8 mouse cellular contexts compared by ENCODE assay signal in the genomic region with DNA sequence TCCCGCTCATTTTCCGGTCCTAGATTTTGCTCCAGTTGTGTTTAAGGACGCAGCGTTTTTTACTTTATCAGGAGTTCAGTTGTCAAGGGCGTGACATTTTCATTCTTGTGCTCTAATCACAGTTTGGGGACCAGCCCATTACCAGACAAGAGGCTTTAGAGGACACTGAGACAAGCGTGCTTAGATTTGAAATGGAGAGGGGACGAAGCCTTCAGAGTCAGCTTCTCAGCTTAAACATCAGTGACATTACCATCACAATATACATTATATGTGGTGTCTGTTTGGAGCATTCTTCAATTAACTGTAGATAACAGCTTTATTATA. TPM values are rescaled to one million over a fixed set of nuclear protein-coding genes. Genes with fewer than 3 reads are reported as not detected.
A peak's percentile ranks its signal among the peaks of the same experiment; 100 is the strongest.
DNase-seq lines count a peak whose midpoint lies in the region; ATAC-seq and TF ChIP-seq lines count a peak whose summit lies in the region.

No protein-coding gene starts in this region.

- peak overlapping the region; percentile 94 for H3K4me3 ChIP-seq in lung, adult 2 months (replicated peaks; ENCODE audit: extremely low read depth, low read depth, low read length)
- H3K4me3 ChIP-seq in cortical plate, adult 2 months (ENCODE audit: insufficient read depth, low read length) = peak overlapping the region; percentile 71
- peak overlapping the region; percentile 90 for H3K4me3 ChIP-seq in limb, embryonic 11.5 days (ENCODE audit: low read depth, low read length)
- H3K4me3 ChIP-seq in olfactory bulb, adult 2 months (ENCODE audit: insufficient read depth, low read depth, low read length) = peak overlapping the region; percentile 79

- H3K9ac ChIP-seq in limb, embryonic 11.5 days (ENCODE audit: low read length) = peak overlapping the region; percentile 98

- peaks cover 5% of the 10 kb centered on the region for H3K4me1 ChIP-seq in lung, adult 2 months (ENCODE audit: control insufficient read depth, insufficient read depth, low read length)
- H3K4me1 ChIP-seq in cortical plate, adult 2 months (ENCODE audit: control insufficient read depth, insufficient read depth, low read length) = peaks cover 2% of the 10 kb centered on the region; the same call in 1 of the 2 replicates
- no peaks in the 10 kb centered on the region for H3K4me1 ChIP-seq in limb, embryonic 11.5 days (ENCODE audit: control insufficient read depth, insufficient read depth, low read length)
- H3K4me1 ChIP-seq in olfactory bulb, adult 2 months (ENCODE audit: control insufficient read depth, insufficient read depth, low read length) = no peaks in the 10 kb centered on the region

- WGBS in lung, adult 2 months = under 1% methylated on average over 7 of the region's 7 CpGs
- WGBS in limb, embryonic 11.5 days = 8% methylated on average over 7 of the region's 7 CpGs
- 2% methylated on average over 7 of the region's 7 CpGs for WGBS in olfactory bulb, adult 2 months

- no peaks in the 10 kb centered on the region for H3K27me3 ChIP-seq in limb, embryonic 11.5 days (ENCODE audit: control insufficient read depth, insufficient read depth, low read length)

- ATAC-seq in limb, embryonic 11.5 days (ENCODE audit: insufficient number of reproducible peaks, low FRiP score, low TSS enrichment, low read depth) = no peak

- no peak for TF ChIP-seq POLR2A in lung, adult 2 months (IDR thresholded peaks at IDR 0.05; ENCODE audit: borderline replicate concordance, extremely low read depth, low read depth, low read length)
- no peak for TF ChIP-seq POLR2A in cortical plate, adult 2 months (IDR thresholded peaks at IDR 0.05; ENCODE audit: extremely low read depth, insufficient read depth, low read length)
- no peak for TF ChIP-seq POLR2A in olfactory bulb, adult 2 months (IDR thresholded peaks at IDR 0.05; ENCODE audit: insufficient read depth, low read depth, low read length)

- no peak for TF ChIP-seq CTCF in lung, adult 2 months (IDR thresholded peaks at IDR 0.05; ENCODE audit: insufficient read depth, low read length)
- TF ChIP-seq CTCF in cortical plate, adult 2 months (IDR thresholded peaks at IDR 0.05; ENCODE audit: extremely low read depth, insufficient read depth, low read length) = no peak
- no peak for TF ChIP-seq CTCF in olfactory bulb, adult 2 months (IDR thresholded peaks at IDR 0.05; ENCODE audit: insufficient read depth, low read depth, low read length)

- H3K27ac ChIP-seq in cortical plate, adult 2 months (ENCODE audit: insufficient read depth, low read length) = peak overlapping the region; percentile 89; the same call in 1 of the 2 replicates
- peak overlapping the region; percentile 83 for H3K27ac ChIP-seq in limb, embryonic 11.5 days (replicated peaks; ENCODE audit: low read depth, low read length)
- H3K27ac ChIP-seq in olfactory bulb, adult 2 months (ENCODE audit: insufficient read depth, low read depth, low read length) = no peak overlapping the region

- H3K9me3 ChIP-seq in limb, embryonic 11.5 days (ENCODE audit: control insufficient read depth, low read length) = no peaks in the 10 kb centered on the region

- H3K36me3 ChIP-seq in limb, embryonic 11.5 days (ENCODE audit: control insufficient read depth, insufficient read depth, low read length) = no peaks in the 10 kb centered on the region

- H3K4me2 ChIP-seq in limb, embryonic 11.5 days (ENCODE audit: low read depth, severe bottlenecking) = peak overlapping the region; percentile 40

- no peak for DNase-seq in lung, adult 2 months
- no peak for DNase-seq in lung, postnatal 10 days
- DNase-seq in limb, embryonic 11.5 days (ENCODE audit: low spot score) = no peak
- DNase-seq in urinary bladder, adult 2 months (ENCODE audit: low spot score) = no peak
- DNase-seq in kidney, adult 18-20 months = no peak
- DNase-seq in left cerebral cortex, adult 11 months (ENCODE audit: low spot score) = no peak

RNA-seq across cellular contexts. Expression of gene Mtmr2, which starts 1.4 kb away (rescaled TPM):
- polyA plus RNA-seq in lung, adult 2 months (2012; rRNA removed) = 28.8 and 52.2 TPM in 2 replicates
- polyA plus RNA-seq in cortical plate, adult 2 months (2012; rRNA removed) = 29.4 and 29.9 TPM in 2 replicates
- 89.5 and 95.8 TPM in 2 replicates for polyA plus RNA-seq in limb, embryonic 11.5 days (2014; fragmentation: Nextera tagmentation; extraction: Ambion mirVana)
- not detected in 2 replicates for polyA plus RNA-seq in olfactory bulb, adult 2 months (2012; ENCODE audit: insufficient read depth, insufficient read length, low replicate concordance, missing spikeins)
- polyA plus RNA-seq in urinary bladder, adult 2 months (2012; rRNA removed) = 20.6 and 23.5 TPM in 2 replicates

Comparison
In these comparisons a context has a peak if more than half of its experiments do, and no peak if none do; other contexts are left out.
1. RNA of gene Mtmr2, which starts 1.4 kb away (polyA plus RNA-seq): 89.5 to 95.8 TPM in limb, embryonic 11.5 days, 29.4 to 29.9 TPM in cortical plate, adult 2 months, 28.8 to 52.2 TPM in lung, adult 2 months and 20.6 to 23.5 TPM in urinary bladder, adult 2 months; not detected in olfactory bulb, adult 2 months; every median in the first group is over 10 times any median in the second.
2. Peak in every context shown above with its lines, with median percentiles within 50 percentile points of each other: H3K4me3 ChIP-seq.